Mouse (Mus musculus): ENCODE measurements at regions not wholly inside any gene's neighbourhood (a gene's known extent, or its start where the extent isn't known, plus 50 kb on each side); places are given as distances from the start of the nearest gene placed in this dataset.
"Not testable (repeated sequence)": the region's sequence is repeated elsewhere in the genome, so short reads cannot be mapped to it uniquely, and the experiment has no call there.

DNA sequence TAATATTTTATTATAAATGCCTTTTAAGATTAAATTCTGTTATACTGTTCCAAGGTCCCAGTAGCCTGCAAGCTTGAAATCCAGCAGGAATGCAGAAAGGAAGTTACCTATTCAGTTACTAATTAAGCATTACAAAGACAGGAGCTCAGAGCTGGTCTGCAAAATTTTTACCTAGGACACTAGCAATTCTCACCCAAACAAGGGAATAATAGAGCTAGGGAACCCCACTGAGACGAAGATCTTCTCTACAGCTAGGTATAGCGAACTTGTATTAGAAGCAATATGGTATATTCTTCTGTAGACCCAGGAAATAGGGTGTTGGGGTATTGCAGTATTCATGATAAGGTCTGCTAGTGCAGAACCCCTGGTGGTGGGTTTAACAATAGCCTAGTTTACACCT is 227.7 kb upstream of the Steap4 start:
- DNase-seq (ENCODE audit: extremely low read depth, low read depth, low spot score) = not testable (repeated sequence)

DNA sequence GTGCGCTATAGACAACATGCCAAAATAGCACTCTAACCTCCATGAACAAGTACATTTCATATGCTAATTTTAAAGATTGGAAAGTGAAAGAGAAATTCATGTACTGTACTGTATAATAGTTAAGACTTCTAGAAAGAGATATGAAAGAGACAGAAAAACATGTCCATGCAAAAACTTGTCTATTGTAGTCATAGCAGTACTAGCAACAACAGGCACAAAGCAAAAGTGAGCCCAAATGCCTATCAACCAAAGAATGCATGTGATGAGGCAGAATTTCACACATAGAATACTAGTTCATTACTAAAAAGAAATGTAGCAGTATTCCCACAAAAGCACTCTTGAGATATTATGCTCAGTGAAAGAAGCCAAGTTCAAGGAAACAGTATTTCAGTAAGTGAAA is 180.4 kb upstream of the Steap4 start:
- DNase-seq (ENCODE audit: extremely low read depth, low read depth, low spot score) = no peak

DNA sequence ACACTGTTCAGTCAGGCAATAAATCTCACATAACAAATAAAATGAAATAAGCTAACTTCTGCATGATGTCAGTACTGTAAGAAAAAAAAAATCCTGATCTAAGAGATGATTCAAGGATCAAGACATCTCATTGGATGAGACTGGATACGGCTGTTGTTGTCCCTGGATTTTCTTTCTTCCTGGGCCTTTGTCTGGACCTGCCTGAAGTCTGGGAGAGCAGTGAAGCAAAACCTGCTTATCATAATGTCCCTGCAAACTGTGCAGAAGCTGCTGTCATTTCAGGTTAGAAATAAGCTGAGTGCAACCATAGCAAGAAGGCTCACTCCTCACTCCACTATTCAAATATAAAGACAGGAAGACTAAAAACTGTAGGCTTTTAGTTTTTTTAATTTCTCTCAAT is 178.0 kb upstream of the Steap4 start:
- no peak for DNase-seq (ENCODE audit: extremely low read depth, low read depth, low spot score)

DNA sequence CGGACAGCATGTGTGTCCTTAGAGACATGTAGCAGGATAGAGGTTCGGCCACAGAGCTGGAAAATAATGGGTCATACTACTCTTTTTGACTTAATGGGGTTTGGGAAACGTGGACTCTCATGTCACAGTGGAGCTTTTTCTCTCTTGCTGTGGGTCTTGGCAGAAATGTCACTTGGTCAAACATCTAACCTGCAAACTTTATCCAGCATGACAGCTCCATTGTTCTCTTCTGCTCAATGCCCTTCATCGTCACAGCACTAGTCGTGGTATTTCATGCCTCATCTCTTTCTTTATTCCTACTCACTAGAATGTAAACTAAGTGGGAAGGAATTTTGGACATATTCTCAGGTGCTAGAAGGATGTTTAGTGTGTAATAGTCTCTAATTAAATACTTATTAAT is 171.9 kb upstream of the Steap4 start:
- no peak for DNase-seq (ENCODE audit: extremely low read depth, low read depth, low spot score)

DNA sequence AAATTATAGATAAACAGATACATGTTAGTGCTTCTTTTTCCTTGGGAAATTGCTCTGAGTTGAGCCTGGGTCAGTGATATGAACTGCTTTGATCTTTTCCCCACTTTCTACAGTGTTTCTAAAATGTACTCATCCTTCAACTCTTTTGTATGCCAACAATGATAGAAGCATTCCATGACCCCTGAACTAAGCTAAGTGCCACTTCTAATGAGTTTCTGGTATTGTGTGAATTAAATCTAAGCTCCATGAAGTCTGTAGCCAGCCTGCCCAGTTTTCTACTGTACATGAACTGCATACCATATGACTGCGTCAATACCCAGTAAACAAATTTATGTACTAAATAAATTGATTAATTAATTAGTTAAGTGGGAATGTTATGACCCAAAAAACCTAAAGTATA is 171.1 kb upstream of the Steap4 start:
- DNase-seq (ENCODE audit: extremely low read depth, low read depth, low spot score) = no peak

DNA sequence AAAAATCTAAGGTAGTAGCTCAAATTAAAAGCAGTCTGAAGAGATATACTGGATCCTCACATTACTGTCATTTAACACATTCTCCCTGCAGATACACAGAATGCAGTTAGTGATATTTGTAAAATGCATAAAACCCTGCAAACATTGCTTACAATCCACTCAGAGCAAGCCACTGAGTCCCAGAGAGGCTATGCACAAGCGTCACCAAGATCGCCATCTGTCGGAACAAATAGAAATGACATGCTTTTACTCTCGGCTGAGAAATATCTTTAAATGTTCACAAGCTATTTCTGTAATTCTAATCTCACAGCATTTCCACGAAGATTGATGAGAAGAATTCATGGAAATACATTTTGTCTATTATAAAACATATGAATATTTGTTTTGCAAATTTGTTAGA is 139.7 kb upstream of the Steap4 start:
- no peak for DNase-seq (ENCODE audit: extremely low read depth, low read depth, low spot score)

DNA sequence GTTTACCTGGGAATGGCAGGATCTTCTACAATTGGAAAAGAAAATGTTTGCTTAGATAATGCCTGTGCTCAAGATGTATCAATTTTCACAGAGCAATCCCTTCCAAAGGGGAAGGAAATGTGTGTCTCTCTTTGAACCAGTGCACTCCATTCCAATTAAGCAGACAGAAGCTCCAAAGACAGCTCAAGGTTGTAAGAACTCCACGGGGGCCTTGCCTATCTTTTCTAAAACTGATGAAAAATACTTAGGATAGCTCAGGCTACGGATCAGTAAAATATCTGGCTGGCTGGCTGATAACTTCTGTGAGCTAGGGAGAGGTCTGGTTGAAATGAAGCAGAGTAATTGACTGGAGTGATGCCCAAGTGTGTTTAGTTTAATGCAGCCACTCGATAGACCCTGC is 138.6 kb upstream of the Steap4 start:
- no peak for DNase-seq (ENCODE audit: extremely low read depth, low read depth, low spot score)

DNA sequence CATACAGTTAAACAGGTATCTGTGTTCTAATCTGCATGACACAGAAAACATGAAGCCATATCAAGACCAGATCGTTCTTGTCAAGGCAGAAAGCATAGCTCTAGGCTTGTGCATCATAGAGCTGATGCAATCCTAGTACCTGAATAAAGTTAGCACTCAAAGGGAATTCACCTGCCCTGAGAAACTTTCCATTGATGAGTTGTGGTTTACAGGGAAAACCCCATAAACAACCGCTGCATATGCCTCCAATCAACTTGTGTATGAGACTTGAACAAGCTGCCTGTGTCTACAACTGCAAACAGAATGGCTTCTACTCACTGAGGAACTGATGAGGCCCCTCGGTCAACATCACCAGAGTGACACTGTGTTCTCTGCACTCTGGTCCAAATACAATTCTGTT is 130.6 kb upstream of the Steap4 start:
- DNase-seq (ENCODE audit: extremely low read depth, low read depth, low spot score) = no peak

DNA sequence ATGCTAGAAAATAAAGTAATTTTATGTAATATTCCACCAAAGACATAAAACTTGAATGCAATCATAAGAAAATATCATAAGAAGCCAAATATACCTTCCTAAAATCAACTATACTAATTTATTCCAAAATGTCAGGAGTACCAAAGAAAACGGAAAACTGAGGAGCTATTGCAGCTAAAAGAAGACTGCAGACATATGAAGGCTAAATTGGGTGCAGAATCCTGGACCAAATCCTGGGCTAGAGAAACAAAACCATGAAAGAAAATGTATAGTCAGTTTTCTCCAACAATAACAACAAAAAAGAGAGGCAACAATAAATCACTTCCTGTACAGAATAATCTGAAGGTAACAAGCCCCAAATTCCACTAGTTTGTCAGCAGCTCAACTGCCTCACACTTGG is 126.4 kb upstream of the Steap4 start:
- DNase-seq (ENCODE audit: extremely low read depth, low read depth, low spot score) = no peak

DNA sequence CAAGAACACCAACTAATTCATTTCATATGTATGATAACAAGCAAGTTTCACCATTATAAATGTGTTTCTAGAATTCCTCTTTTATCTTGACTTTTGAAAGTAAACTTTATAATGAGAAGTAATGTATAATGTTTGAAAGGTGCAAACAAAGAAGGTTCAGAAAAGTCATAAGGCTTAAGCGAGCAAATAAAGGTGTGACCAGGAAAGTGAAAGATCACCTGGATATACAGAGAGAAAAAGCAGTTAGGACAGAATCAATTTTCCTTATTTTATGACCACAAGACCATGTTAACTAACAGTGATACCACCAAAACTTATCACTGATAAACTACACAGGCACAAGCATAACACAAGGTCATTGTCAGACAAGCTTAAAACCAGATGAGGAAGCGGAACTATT is 97.2 kb upstream of the Steap4 start:
- DNase-seq (ENCODE audit: extremely low read depth, low read depth, low spot score) = no peak

DNA sequence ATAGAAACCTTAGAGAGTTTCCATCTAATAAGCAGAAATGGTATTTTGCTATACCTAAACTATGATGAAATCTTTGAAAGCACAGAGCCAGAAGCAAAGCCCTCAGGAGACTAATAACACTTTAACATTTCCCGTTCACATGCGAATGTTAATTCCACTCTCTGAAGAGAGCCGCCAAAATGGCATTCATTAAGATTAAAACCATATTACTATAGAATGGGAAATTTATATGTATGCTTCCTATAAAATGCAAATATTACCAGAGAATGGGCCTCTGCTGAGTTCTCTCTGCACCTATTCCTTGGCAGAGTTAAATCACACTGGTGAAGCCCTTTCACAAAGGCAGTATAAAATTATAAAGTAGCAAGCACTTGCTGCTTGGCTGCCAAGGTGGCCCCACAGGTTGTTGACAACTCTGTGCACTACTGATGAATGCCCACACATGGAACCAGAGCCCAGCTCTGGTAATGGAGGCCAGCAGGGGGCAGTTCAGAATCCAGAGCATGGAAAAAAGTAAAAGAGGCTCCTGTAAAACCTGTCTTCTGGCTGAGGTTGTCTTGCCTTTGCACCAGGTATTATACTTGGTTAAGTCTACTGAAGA is 94.1 kb upstream of the Steap4 start:
- no peak for DNase-seq (ENCODE audit: extremely low read depth, low read depth, low spot score)

DNA sequence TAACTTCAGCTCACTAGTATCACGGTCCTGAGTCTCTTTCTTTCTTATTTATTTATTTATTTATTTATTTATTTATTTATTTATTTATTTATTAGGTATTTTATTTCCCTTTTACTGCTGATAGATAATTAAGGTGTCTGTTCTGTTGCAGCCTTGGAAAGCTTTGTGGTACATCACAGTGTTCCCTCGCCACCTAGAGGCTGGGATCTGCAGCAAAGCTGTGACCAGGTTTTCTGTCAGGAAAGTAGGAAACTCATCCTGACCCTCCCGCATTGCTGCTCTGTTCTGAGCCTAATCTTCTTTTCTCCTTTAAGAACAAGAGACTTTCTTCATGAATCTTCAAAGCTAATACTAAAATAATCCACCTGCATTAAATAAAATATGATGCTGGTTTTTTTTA is 60.7 kb upstream of the Steap4 start:
- no peak for DNase-seq (ENCODE audit: extremely low read depth, low read depth, low spot score)

Measured in fat pad, adult 2 months (tissue).